Mouse (Mus musculus) kidney, embryonic 15.5 days (tissue): ENCODE measurements around the gene Arg1. TPM values are rescaled to one million over a fixed set of nuclear protein-coding genes. Genes with fewer than 3 reads are reported as not detected.

Source experiments
- ATAC-seq: fragments of 200-750 bp; cut with Nextera tagmentation; replicated peaks from 2 replicates; pipeline ENCODE4 v1.8.0; 2017; ENCODE audit warnings: moderate TSS enrichment; ENCODE audit not compliant: low FRiP score
- H3K27ac ChIP-seq: fragments of 300-500 bp; sonication (generic); 2 replicates; pipeline ENCODE4 v1.5.1; 2015; ENCODE audit warnings: mild to moderate bottlenecking, inconsistent platforms
- H3K27me3 ChIP-seq: fragments of 300-500 bp; sonication (generic); 2 replicates; pipeline ENCODE4 v1.6.1; 2015; ENCODE audit warnings: inconsistent platforms
- H3K36me3 ChIP-seq: fragments of 300-500 bp; sonication (generic); 2 replicates; pipeline ENCODE4 v1.6.1; 2015; ENCODE audit warnings: inconsistent platforms
- H3K4me1 ChIP-seq: fragments of 300-500 bp; sonication (generic); 2 replicates; pipeline ENCODE4 v1.6.1; 2015; ENCODE audit warnings: inconsistent platforms
- H3K4me2 ChIP-seq: fragments of 300-500 bp; sonication (generic); 2 replicates; pipeline ENCODE4 v1.6.1; 2015; ENCODE audit warnings: moderate library complexity, mild to moderate bottlenecking, inconsistent platforms
- H3K4me3 ChIP-seq: fragments of 300-500 bp; sonication (generic); replicated peaks from 2 replicates; pipeline ENCODE4 v1.5.1; 2015; ENCODE audit warnings: mild to moderate bottlenecking, inconsistent platforms
- H3K9ac ChIP-seq: fragments of 300-500 bp; sonication (generic); 2 replicates; pipeline ENCODE4 v1.6.1; 2015; ENCODE audit warnings: mild to moderate bottlenecking, inconsistent platforms
- H3K9me3 ChIP-seq: fragments of 300-500 bp; sonication (generic); replicated peaks from 2 replicates; pipeline ENCODE4 v1.6.1; 2016; ENCODE audit warnings: inconsistent platforms
- WGBS: fragments of 180-500 bp; shearing (Covaris S2); methylation state at CpG from one replicate; pipeline ENCODE4 v1.1.7; 2015; ENCODE audit warnings: mixed read lengths; 5-methylcytosine and 5-hydroxymethylcytosine counted together
- polyA plus RNA-seq: library from polyadenylated mRNA; unstranded; fragments of >200 nt; fragmentation: Nextera tagmentation; extraction: Ambion mirVana; gene quantifications from 2 replicates; pipeline ENCODE4 v1.2.1, GENCODE M21; 2015

Arg1 gene
- polyA plus RNA-seq = 2.4 and 3.5 TPM in 2 replicates

DNA sequence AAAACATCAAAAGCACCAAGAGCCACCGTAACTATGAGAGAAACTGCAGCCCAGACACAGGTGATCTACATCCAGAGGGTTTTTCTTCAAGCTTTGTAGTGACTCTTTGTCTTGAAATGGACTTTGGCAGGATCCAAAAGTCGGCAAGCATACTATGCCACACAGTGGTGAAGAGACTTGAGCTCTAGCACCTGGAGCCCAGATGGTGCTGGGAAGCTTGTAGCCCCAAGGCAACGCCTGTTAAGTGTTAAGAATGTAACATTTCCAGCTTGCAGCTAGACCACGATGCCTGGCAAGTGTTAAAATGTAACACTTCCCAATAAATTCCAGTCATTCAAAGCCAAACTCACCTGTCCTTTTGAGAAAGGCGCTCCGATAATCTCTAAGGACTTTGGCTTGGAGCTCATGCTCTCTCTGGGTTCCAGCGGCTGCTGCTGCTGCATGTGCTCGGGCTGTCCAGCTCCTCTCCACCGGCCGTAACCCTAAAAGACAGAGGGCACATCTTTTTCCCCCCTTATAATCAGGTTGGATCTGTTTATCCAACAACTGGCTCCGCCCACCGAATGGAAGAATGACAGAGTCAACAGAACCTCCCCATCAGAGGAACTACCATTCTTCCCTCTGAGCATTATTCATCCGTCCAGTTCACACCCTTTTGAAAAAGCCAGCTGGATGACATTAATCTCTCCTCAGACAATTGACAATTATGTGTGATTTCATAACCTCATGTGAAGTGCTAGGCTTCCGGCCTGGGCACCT, at the start of gene Arg1:
Gene Arg1 (minus strand): TSS at position 523 of the 759 bp plus-strand sequence.
- Histone ChIP-seq H3K36me3 (no peaks in the 10 kb centered on the region), H3K9ac (no peak within 1 kb of the TSS), H3K4me3 (peak within 1 kb of the TSS; percentile 13; the same call in 1 of the 2 replicates), H3K4me1 (peaks cover 18% of the 10 kb centered on the region), H3K4me2 (peak within 1 kb of the TSS; percentile 42), H3K27ac (no peak within 1 kb of the TSS), H3K27me3 (no peaks in the 10 kb centered on the region), H3K9me3 (no peaks in the 10 kb centered on the region)
- WGBS = 19% methylated on average over 14 of the region's 14 CpGs
- ATAC-seq = 0 out of 2 replicates have a peak, but pooled peaks have one; percentile 34

- Histone ChIP-seq H3K27me3 (no peaks in the 10 kb centered on the region), H3K9me3 (no peaks in the 10 kb centered on the region), H3K36me3 (no peaks in the 10 kb centered on the region), H3K4me2 (no peak overlapping the region), H3K9ac (no peak overlapping the region), H3K4me3 (no peak overlapping the region), H3K27ac (no peak overlapping the region), H3K4me1 (peaks cover 13% of the 10 kb centered on the region)
- WGBS = 43% methylated on average over 11 of the region's 11 CpGs
- ATAC-seq = peak; percentile 67; the same call in 1 of the 2 replicates
Observed at GRCm38 (mm10) chr10:24973845-24974514, 46.7 kb upstream of the Arg1 start.

DNA sequence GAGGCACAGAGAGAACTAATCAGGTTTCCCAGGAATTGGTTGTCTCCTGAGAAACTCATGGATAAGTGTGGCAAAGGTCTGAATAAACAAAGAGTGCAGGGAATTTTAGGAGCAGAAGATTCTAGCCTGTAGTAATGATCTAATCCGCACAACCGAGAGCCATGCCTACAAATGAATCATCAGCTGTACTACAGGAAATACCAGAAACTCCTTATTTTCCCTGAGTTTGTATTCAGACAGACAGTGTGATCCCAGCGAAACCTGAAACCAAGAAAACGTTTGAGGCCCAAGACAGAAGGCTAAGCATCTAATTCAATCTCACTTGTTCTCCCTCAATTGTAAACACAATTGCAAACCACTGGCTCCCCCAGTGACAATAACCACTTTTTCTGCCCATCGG, 46.1 kb upstream of the Arg1 start:
- ATAC-seq = no peak; the same call in 1 of the 2 replicates
- Histone ChIP-seq H3K4me3 (no peak overlapping the region), H3K4me2 (no peak overlapping the region)

GRCm38 (mm10) chr10:24972923-24973322, 45.6 kb upstream of the Arg1 start:
- H3K27ac ChIP-seq = no peak overlapping the region
- H3K27me3 ChIP-seq = no peaks in the 10 kb centered on the region
- no peak overlapping the region for H3K4me2 ChIP-seq
- no peak overlapping the region for H3K4me3 ChIP-seq
- peaks cover 13% of the 10 kb centered on the region for H3K4me1 ChIP-seq
- no peaks in the 10 kb centered on the region for H3K9me3 ChIP-seq
- WGBS = 20% methylated on average over 4 of the region's 4 CpGs
- peak; percentile 52; the same call in 1 of the 2 replicates for ATAC-seq
- no peak overlapping the region for H3K9ac ChIP-seq
- H3K36me3 ChIP-seq = no peaks in the 10 kb centered on the region

More for the DNA sequence above, 46.1 kb upstream of the Arg1 start:
- H3K9me3 ChIP-seq = no peaks in the 10 kb centered on the region
- WGBS = 19% methylated on average over 5 of the region's 5 CpGs
- H3K9ac ChIP-seq = no peak overlapping the region
- no peaks in the 10 kb centered on the region for H3K36me3 ChIP-seq
- no peak overlapping the region for H3K27ac ChIP-seq
- peaks cover 13% of the 10 kb centered on the region for H3K4me1 ChIP-seq
- H3K27me3 ChIP-seq = no peaks in the 10 kb centered on the region

- ATAC-seq = no peak
- no peaks in the 10 kb centered on the region for H3K36me3 ChIP-seq
- no peaks in the 10 kb centered on the region for H3K9me3 ChIP-seq
- no peaks in the 10 kb centered on the region for H3K4me1 ChIP-seq
- H3K4me2 ChIP-seq = no peak overlapping the region
- WGBS = 62% methylated on average over 12 of the region's 12 CpGs
- no peak overlapping the region for H3K4me3 ChIP-seq
- no peak overlapping the region for H3K27ac ChIP-seq
- no peak overlapping the region for H3K9ac ChIP-seq
- H3K27me3 ChIP-seq = peaks cover 6% of the 10 kb centered on the region; the same call in 1 of the 2 replicates
Observed at GRCm38 (mm10) chr10:24965821-24966550, 38.7 kb upstream of the Arg1 start.

- WGBS = 58% methylated on average over 2 of the region's 2 CpGs
- no peak overlapping the region for H3K9ac ChIP-seq
- no peak for ATAC-seq
Observed at GRCm38 (mm10) chr10:24961889-24962288, 34.6 kb upstream of the Arg1 start.

DNA sequence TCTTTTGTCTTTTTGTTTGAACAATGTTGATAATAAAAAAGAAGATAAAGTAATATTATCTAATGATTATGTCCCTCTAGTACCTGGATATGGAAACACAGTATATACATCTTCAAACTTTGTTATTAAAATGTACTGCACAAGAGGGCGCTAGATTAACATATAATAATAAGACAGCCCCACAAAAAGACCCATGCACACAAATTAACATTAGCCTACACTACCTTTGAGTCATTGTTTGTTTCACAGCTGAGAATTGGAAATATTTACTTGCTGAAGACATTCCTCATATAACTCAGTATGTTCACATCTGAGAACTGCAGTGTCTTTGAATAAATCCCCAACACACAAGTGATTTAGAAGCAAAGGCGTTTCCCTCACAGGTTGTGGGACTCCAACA, 33.8 kb upstream of the Arg1 start:
- Histone ChIP-seq H3K9ac (no peak overlapping the region), H3K4me2 (no peak overlapping the region), H3K36me3 (no peaks in the 10 kb centered on the region), H3K27me3 (peaks cover 34% of the 10 kb centered on the region), H3K27ac (no peak overlapping the region), H3K9me3 (no peaks in the 10 kb centered on the region), H3K4me1 (peaks cover 16% of the 10 kb centered on the region), H3K4me3 (no peak overlapping the region)
- WGBS = 54% methylated on average over 2 of the region's 2 CpGs
- ATAC-seq = no peak

More at GRCm38 (mm10) chr10:24961889-24962288, 34.6 kb upstream of the Arg1 start:
- Histone ChIP-seq H3K4me2 (no peak overlapping the region), H3K36me3 (no peaks in the 10 kb centered on the region), H3K27me3 (peaks cover 30% of the 10 kb centered on the region; the same call in 1 of the 2 replicates), H3K4me3 (no peak overlapping the region), H3K9me3 (no peaks in the 10 kb centered on the region), H3K4me1 (peaks cover 16% of the 10 kb centered on the region), H3K27ac (no peak overlapping the region)

GRCm38 (mm10) chr10:24959043-24959916, 32.0 kb upstream of the Arg1 start:
- Histone ChIP-seq H3K9me3 (no peaks in the 10 kb centered on the region), H3K4me3 (no peak overlapping the region), H3K9ac (no peak overlapping the region), H3K4me2 (peak overlapping the region; percentile 45), H3K27ac (no peak overlapping the region), H3K27me3 (peaks cover 38% of the 10 kb centered on the region), H3K4me1 (peaks cover 16% of the 10 kb centered on the region), H3K36me3 (no peaks in the 10 kb centered on the region)
- peak; percentile 89 for ATAC-seq
- 33% methylated on average over 15 of the region's 15 CpGs for WGBS

GRCm38 (mm10) chr10:24958280-24959042, 31.2 kb upstream of the Arg1 start:
- Histone ChIP-seq H3K4me1 (peaks cover 16% of the 10 kb centered on the region), H3K4me3 (0 out of 2 replicates have a peak overlapping the region, but pooled peaks have one; percentile 12), H3K4me2 (peak overlapping the region; percentile 45), H3K27me3 (peaks cover 37% of the 10 kb centered on the region), H3K9ac (no peak overlapping the region), H3K36me3 (no peaks in the 10 kb centered on the region), H3K9me3 (no peaks in the 10 kb centered on the region), H3K27ac (no peak overlapping the region)
- 28% methylated on average over 15 of the region's 15 CpGs for WGBS
- ATAC-seq = no peak

DNA sequence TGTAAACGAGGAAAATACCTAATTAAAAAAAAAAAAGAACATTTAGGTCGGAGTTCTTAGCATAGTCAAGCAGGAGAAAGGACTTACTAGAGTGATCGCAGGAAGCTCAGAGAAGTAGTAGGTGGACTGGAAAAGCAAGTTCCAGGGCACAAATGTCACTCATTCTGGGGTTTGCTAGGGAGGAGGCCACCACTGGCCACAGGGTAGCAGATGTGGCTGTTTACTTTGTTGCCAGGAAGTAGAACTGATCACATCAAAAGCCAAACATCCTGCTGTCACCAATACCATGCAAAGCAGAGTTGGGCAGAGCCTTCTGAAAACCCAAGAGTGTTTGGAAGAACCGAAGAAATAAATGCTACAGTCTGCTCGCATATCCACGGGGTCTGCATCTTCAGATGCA, 26.6 kb upstream of the Arg1 start:
- no peak overlapping the region for H3K4me3 ChIP-seq
- H3K36me3 ChIP-seq = no peaks in the 10 kb centered on the region

More for the DNA sequence above, 26.6 kb upstream of the Arg1 start:
- Histone ChIP-seq H3K4me1 (peaks cover 7% of the 10 kb centered on the region), H3K4me2 (no peak overlapping the region), H3K9ac (no peak overlapping the region), H3K9me3 (no peaks in the 10 kb centered on the region), H3K27ac (no peak overlapping the region), H3K27me3 (peaks cover 38% of the 10 kb centered on the region)
- 86% methylated on average over 6 of the region's 6 CpGs for WGBS
- ATAC-seq = no peak
